Mouse (Mus musculus): Measurements from ENCODE around the gene Siah2. TPM values are rescaled to one million over a fixed set of nuclear protein-coding genes. Genes with fewer than 3 reads are reported as not detected.
A peak's percentile ranks its signal among the peaks of the same experiment; 100 is the strongest.

Gene Siah2
- polyA plus RNA-seq, 1 experiment from 2014 or later = 3.0 TPM

DNA sequence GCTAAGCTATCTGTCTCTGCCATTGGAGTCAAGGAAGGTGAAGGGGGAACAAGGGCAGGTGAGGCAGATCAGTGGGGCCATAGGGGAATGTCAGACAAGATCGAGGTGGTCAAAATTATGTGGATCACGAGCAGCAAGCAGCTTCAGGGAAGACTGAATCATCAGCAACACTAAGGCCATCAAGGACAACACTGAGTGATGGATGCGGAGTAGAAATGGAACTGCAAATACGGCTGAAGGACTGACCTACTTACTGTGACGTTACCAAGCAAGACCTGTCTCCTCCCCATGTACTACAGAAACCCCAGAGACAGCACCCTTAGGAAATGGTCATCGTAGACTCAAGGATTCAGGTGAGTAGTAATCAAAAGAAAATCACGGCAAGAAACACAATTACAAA, 8.9 kb downstream of the Siah2 start:
- Histone ChIP-seq H3K27ac (replicated peaks) (no peak overlapping the region), H3K4me2 (no peak overlapping the region), H3K9ac (no peak overlapping the region), H3K4me1 (replicated peaks) (peaks cover 21% of the 10 kb centered on the region), H3K4me3 (replicated peaks) (no peak overlapping the region), H3K27me3 (no peaks in the 10 kb centered on the region), H3K36me3 (replicated peaks) (no peaks in the 10 kb centered on the region), H3K9me3 (replicated peaks) (no peaks in the 10 kb centered on the region)
- whole genome bisulfite sequencing (ENCODE audit: insufficient replicate concordance) = 64% methylated on average over 7 of the region's 7 CpGs
- no peak for ATAC-seq (ENCODE audit: insufficient read depth)

DNA sequence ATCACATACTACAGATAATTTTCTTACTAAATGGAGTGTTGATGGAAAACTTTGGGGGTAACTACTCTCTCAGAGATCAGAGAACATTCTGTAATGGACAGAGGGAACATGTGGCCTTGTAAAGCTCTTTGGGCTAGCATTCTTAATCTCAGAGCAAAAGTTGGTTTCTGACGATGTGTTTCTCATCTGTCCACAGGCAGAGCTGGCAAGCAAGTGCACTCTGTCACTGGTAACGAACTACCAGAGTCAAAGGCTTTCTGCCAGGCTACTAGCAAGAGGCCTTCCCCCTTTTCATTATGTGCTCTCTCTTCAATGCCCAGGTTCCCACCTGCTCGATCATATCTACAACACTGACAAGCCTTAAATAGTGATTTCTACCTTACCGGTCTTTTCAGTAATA, 9.9 kb downstream of the Siah2 start:
- 61% methylated on average over 4 of the region's 4 CpGs for WGBS (ENCODE audit: insufficient replicate concordance)
- no peak for ATAC-seq (ENCODE audit: insufficient read depth)
- no peak overlapping the region for H3K4me2 ChIP-seq

DNA sequence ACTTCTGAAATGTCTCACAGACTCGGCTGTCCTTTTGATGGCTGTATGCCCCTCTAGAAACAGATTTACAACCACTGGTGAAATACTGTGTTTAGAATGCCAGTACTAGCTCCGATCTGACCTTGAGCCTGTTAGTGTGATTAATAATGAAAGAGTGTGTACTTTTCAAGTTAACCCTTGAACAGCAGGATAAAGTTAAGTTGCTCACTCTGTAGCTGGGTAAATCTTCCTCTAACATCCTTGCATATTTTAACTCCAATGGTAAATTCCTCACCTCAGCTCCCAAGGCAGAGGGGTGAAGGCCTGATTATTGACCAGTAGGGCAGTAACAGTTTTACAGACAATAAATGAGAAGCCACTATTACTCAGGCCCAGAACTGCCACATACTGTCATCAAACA, 10.4 kb downstream of the Siah2 start:
- H3K4me2 ChIP-seq = peak overlapping the region; percentile 27; the same call in 1 of the 2 replicates
- no peaks in the 10 kb centered on the region for H3K27me3 ChIP-seq
- H3K27ac ChIP-seq (replicated peaks) = peak overlapping the region; percentile 19; the same call in 1 of the 2 replicates
- H3K4me1 ChIP-seq (replicated peaks) = peaks cover 23% of the 10 kb centered on the region
- ATAC-seq (ENCODE audit: insufficient read depth) = no peak
- no peaks in the 10 kb centered on the region for H3K36me3 ChIP-seq (replicated peaks)
- WGBS (ENCODE audit: insufficient replicate concordance) = 51% methylated on average over 2 of the region's 2 CpGs
- H3K4me3 ChIP-seq (replicated peaks) = no peak overlapping the region
- no peaks in the 10 kb centered on the region for H3K9me3 ChIP-seq (replicated peaks)
- H3K9ac ChIP-seq = no peak overlapping the region

More for the DNA sequence above, 9.9 kb downstream of the Siah2 start:
- no peak overlapping the region for H3K4me3 ChIP-seq (replicated peaks)
- no peaks in the 10 kb centered on the region for H3K36me3 ChIP-seq (replicated peaks)
- H3K27me3 ChIP-seq = no peaks in the 10 kb centered on the region
- no peak overlapping the region for H3K9ac ChIP-seq
- H3K4me1 ChIP-seq (replicated peaks) = peaks cover 23% of the 10 kb centered on the region
- H3K27ac ChIP-seq (replicated peaks) = peak overlapping the region; percentile 19
- no peaks in the 10 kb centered on the region for H3K9me3 ChIP-seq (replicated peaks)

DNA sequence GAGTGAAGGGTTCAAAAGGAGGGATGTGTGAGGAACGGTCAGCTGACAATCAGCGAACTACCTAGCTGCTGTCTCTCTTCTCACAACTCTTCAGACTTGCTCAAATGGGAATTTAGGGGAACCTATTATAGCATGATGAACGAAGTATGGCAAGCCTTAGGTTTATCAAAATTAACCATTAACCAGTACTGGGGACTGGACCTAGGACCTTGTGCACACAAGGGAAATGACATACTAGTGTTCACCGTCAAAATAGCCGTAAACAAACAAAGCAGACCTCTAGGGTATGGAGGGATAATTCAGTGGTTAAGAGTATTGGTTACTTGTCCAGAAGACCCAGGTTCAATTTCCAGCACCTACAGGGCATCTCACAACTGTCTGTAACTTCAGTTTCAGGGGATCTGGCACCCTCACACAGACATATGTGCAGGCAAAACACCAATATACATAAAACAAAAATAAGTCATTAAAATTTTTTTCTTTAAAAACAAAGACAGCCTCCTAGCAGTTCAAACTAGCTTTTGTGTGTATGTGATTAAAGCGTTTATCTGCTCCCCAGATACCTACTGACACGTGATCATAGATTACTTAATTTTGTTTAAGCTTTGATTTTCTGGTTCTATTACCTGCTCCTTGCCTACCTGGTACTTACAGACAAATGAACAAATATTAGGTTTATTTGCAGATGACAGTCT, 11.1 kb downstream of the Siah2 start:
- 63% methylated on average over 7 of the region's 7 CpGs for WGBS (ENCODE audit: insufficient replicate concordance)
- no peak overlapping the region for H3K9ac ChIP-seq
- H3K4me2 ChIP-seq = peak overlapping the region; percentile 31
- H3K36me3 ChIP-seq (replicated peaks) = peaks cover under 1% of the 10 kb centered on the region; the same call in 1 of the 2 replicates
- no peaks in the 10 kb centered on the region for H3K27me3 ChIP-seq
- peak overlapping the region; percentile 65; the same call in 1 of the 2 replicates for H3K27ac ChIP-seq (replicated peaks)
- H3K9me3 ChIP-seq (replicated peaks) = no peaks in the 10 kb centered on the region
- peaks cover 23% of the 10 kb centered on the region for H3K4me1 ChIP-seq (replicated peaks)
- no peak overlapping the region; the same call in 1 of the 2 replicates for H3K4me3 ChIP-seq (replicated peaks)
- peak; percentile 53 for ATAC-seq (ENCODE audit: insufficient read depth)

DNA sequence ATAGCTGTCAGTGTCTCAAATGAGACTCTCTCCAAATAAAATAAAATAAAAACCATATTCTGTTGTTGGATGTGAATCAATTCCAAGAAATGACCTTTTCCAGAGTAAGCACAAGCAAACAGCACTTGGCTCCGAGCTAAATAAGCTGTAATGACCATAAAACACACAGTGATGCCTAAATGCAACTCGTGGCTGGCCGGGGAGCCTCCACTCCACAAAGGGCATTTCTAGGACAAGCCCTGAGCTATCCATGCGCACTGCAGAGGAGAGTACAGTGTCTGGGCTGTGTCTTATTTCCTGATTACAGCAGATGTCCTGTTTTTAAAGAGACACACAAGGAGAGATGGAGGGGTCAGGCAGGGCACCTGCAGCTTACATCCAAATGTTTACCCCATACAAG, 12.2 kb downstream of the Siah2 start:
- WGBS (ENCODE audit: insufficient replicate concordance) = 57% methylated on average over 4 of the region's 4 CpGs
- Histone ChIP-seq H3K4me1 (replicated peaks) (peaks cover 23% of the 10 kb centered on the region), H3K27me3 (no peaks in the 10 kb centered on the region), H3K9ac (no peak overlapping the region), H3K4me3 (replicated peaks) (no peak overlapping the region), H3K36me3 (replicated peaks) (peaks cover 9% of the 10 kb centered on the region; the same call in 1 of the 2 replicates), H3K9me3 (replicated peaks) (no peaks in the 10 kb centered on the region), H3K4me2 (no peak overlapping the region), H3K27ac (replicated peaks) (no peak overlapping the region)
- no peak for ATAC-seq (ENCODE audit: insufficient read depth)

DNA sequence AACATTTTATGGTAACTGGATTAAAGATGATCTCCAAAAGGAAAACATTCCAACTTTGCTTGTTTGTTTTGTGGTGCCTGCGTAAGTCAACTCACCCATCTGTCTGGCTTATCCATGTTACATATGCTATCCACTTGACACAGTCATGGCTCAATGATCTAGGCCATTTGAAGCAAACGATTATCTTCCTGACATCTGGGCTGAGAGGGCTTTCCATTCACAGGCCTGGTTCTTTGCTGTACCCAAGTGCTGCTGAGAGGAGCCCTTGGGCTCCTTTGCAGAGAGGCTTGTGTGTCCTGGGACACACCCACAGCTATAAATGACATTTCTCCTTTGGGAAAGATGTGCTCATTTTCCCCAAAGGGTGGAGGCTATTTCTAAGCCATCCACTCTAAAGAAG, 13.3 kb downstream of the Siah2 start:
- Histone ChIP-seq H3K4me2 (no peak overlapping the region), H3K27me3 (no peaks in the 10 kb centered on the region), H3K9me3 (replicated peaks) (no peaks in the 10 kb centered on the region), H3K9ac (no peak overlapping the region), H3K4me1 (replicated peaks) (peaks cover 18% of the 10 kb centered on the region), H3K4me3 (replicated peaks) (no peak overlapping the region), H3K27ac (replicated peaks) (no peak overlapping the region), H3K36me3 (replicated peaks) (peaks cover 11% of the 10 kb centered on the region; the same call in 1 of the 2 replicates)
- ATAC-seq (ENCODE audit: insufficient read depth) = no peak
- 66% methylated on average over 2 of the region's 2 CpGs for WGBS (ENCODE audit: insufficient replicate concordance)

DNA sequence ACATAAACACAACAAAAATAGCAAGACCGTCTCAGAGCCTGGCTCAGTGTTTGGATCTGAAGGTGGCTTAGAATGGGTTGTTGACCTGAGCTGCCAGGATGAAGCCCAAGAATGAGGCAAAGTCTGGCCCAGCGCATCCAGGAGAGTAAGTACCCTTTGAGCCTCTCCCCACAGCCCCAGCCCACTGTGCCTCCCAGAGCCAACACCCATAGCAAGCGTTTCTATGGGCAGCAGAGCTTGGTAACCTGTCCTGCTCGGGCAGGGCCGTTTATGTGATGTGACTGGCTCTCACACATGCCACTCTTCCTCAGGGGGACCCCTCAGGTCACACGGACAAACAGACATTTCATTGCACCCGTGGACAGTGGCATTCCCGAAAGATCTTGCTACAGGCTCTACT, 13.8 kb downstream of the Siah2 start:
- ATAC-seq (ENCODE audit: insufficient read depth) = no peak
- Histone ChIP-seq H3K36me3 (replicated peaks) (peaks cover 11% of the 10 kb centered on the region; the same call in 1 of the 2 replicates), H3K27ac (replicated peaks) (no peak overlapping the region), H3K4me3 (replicated peaks) (no peak overlapping the region), H3K9me3 (replicated peaks) (no peaks in the 10 kb centered on the region), H3K4me1 (replicated peaks) (peaks cover 18% of the 10 kb centered on the region), H3K4me2 (no peak overlapping the region), H3K27me3 (no peaks in the 10 kb centered on the region), H3K9ac (no peak overlapping the region)
- 61% methylated on average over 8 of the region's 8 CpGs for WGBS (ENCODE audit: insufficient replicate concordance)

DNA sequence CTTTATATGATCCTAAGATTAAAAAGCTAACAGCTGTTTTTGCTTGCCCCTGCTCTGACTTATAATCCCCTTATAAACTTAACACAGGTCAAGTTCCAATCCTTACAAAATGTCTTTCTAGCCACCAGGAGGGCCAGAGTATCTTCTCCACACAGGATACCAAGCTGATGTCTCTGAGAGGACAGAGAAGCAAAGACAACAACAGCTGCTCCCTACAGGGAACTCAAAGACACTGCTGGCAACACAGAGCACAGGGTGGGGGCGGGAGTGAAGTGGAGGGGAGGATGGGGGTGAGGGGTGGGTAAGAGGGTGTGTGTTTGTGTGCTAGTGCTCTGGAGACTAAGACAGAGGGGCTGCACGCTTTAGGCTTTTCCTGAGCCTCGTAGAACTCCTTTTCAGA, 14.6 kb downstream of the Siah2 start:
- Histone ChIP-seq H3K27ac (replicated peaks) (no peak overlapping the region), H3K9me3 (replicated peaks) (no peaks in the 10 kb centered on the region), H3K9ac (no peak overlapping the region), H3K4me2 (no peak overlapping the region), H3K27me3 (no peaks in the 10 kb centered on the region), H3K36me3 (replicated peaks) (peaks cover 11% of the 10 kb centered on the region; the same call in 1 of the 2 replicates), H3K4me3 (replicated peaks) (no peak overlapping the region), H3K4me1 (replicated peaks) (peaks cover 16% of the 10 kb centered on the region)
- ATAC-seq (ENCODE audit: insufficient read depth) = no peak
- 62% methylated on average over 3 of the region's 3 CpGs for WGBS (ENCODE audit: insufficient replicate concordance)

DNA sequence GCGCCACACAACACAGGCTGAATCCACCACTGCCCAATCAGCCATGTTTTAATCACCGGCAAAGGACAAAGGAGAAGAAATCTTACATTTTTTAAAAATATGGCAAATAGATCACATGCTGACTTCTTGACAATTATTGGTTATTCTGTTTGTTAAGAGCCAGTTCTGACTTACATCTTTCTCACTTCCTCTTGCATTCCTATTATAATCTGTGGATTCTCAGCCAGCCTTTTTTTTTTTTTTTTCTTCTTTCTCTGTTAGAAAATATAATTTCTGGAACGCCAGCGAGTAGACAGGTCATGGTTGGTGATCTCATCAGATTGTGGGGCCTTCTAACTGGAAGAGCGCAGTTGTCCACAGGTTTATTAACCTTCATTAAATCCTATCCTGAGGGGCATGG, 18.9 kb downstream of the Siah2 start:
- Histone ChIP-seq H3K27me3 (no peaks in the 10 kb centered on the region), H3K36me3 (replicated peaks) (peaks cover 11% of the 10 kb centered on the region; the same call in 1 of the 2 replicates), H3K4me2 (no peak overlapping the region), H3K4me1 (replicated peaks) (peaks cover 5% of the 10 kb centered on the region), H3K4me3 (replicated peaks) (no peak overlapping the region), H3K9ac (no peak overlapping the region), H3K9me3 (replicated peaks) (no peaks in the 10 kb centered on the region), H3K27ac (replicated peaks) (no peak overlapping the region)
- no peak for ATAC-seq (ENCODE audit: insufficient read depth)
- 77% methylated on average over 5 of the region's 5 CpGs for WGBS (ENCODE audit: insufficient replicate concordance)

DNA sequence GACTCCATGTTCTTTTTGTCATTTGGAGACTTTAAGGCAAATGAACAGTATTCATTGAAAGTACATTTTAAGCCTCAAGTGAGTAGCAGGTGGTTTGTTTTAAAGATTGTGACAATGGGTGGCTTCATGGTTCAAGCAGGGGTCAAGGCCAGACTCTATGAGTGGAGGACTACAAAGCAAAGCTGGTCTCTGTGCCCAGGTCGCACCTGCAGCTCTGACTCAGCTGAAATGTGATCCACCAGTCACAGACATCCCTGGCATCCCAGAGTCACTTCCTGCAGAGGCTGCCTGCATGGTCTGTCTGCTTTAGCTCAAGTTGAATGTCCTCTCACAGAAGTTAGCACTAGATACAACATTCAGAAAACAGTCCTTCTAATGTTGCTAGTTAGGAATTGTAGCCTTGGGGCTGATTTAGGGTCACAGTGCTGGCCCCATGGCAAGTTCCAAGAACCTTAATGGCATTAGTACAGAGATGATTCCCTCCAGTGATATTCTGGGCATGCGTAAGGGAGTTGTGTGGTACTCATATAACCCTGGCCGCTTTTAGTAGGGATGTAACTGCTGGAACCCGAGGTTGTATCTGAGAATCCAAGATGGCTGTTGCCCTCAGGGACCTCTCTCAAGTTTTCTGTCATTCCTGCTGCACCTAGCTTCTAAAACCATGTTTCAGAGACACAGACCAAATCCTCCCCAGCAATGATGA, 19.6 kb downstream of the Siah2 start:
- Histone ChIP-seq H3K9me3 (replicated peaks) (no peaks in the 10 kb centered on the region), H3K27me3 (no peaks in the 10 kb centered on the region), H3K27ac (replicated peaks) (no peak overlapping the region), H3K4me3 (replicated peaks) (no peak overlapping the region), H3K4me1 (replicated peaks) (peaks cover 4% of the 10 kb centered on the region), H3K9ac (no peak overlapping the region), H3K36me3 (replicated peaks) (peaks cover 11% of the 10 kb centered on the region; the same call in 1 of the 2 replicates), H3K4me2 (no peak overlapping the region)
- WGBS (ENCODE audit: insufficient replicate concordance) = 52% methylated on average over 4 of the region's 4 CpGs
- no peak for ATAC-seq (ENCODE audit: insufficient read depth)

DNA sequence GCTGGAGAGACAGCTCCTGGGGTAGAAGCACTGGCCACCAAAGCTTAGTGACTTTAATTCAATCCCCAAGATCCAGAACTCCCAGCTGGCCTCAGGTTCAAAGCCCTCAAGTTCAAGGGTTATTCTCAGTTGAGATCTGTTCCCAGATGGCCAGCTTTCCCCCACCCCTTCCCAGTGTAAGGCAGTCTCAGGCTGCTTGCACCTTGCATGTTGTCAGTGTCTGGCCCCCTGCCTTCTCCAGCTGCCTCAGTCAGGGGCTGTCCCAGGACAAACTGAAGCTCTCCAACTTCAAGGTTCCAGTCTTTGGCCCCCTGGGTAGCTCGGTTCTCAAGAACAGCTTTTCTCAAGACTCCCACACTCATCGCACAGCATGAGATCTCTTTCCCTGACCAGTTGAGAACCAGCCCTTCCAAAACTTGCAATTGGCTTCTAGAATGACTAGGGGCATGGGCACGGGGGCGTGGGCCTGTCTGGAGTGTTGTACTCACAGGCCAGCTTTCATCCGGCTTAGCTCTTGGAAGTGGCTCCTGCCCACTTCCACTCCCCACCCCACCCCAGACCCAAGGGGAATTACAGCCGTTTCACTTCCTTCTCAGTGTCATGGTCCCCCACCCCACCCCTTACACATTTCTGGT, 20.5 kb downstream of the Siah2 start:
- WGBS (ENCODE audit: insufficient replicate concordance) = 44% methylated on average over 6 of the region's 6 CpGs
- Histone ChIP-seq H3K4me1 (replicated peaks) (peaks cover 4% of the 10 kb centered on the region), H3K27ac (replicated peaks) (no peak overlapping the region), H3K4me2 (no peak overlapping the region), H3K9ac (no peak overlapping the region), H3K36me3 (replicated peaks) (peaks cover 11% of the 10 kb centered on the region; the same call in 1 of the 2 replicates), H3K27me3 (no peaks in the 10 kb centered on the region), H3K9me3 (replicated peaks) (no peaks in the 10 kb centered on the region), H3K4me3 (replicated peaks) (no peak overlapping the region)
- ATAC-seq (ENCODE audit: insufficient read depth) = no peak
